Mouse (Mus musculus) liver (tissue): ENCODE measurements around the gene Ilkap.
A peak's percentile ranks its signal among the peaks of the same experiment; 100 is the strongest.

Experiments
- DNase-seq: peaks from one replicate; pipeline ENCODE4 v3.0.0-alpha.2; 2020; ENCODE audit warnings: mixed read lengths

The Ilkap gene

GRCm38 (mm10) chr1:91398260-91399062, at the start of gene Ilkap:
Gene Ilkap, minus strand, starts transcription at chr1:91398815.
- DNase-seq = peak; percentile 92

- no peak for DNase-seq
Measured at GRCm38 (mm10) chr1:91446511-91446910, 47.9 kb upstream of the Ilkap start.

GRCm38 (mm10) chr1:91446060-91446459, 47.4 kb upstream of the Ilkap start:
- peak; percentile 56 for DNase-seq

- no peak for DNase-seq
Measured at GRCm38 (mm10) chr1:91444841-91445830, 46.5 kb upstream of the Ilkap start.

- DNase-seq = no peak
Measured at GRCm38 (mm10) chr1:91442350-91442990, 43.9 kb upstream of the Ilkap start.

- DNase-seq = no peak
Measured at GRCm38 (mm10) chr1:91441855-91442254, 43.2 kb upstream of the Ilkap start.

GRCm38 (mm10) chr1:91439776-91440175, 41.2 kb upstream of the Ilkap start:
- DNase-seq = no peak

GRCm38 (mm10) chr1:91437573-91437972, 39.0 kb upstream of the Ilkap start:
- no peak for DNase-seq

- no peak for DNase-seq
Measured at GRCm38 (mm10) chr1:91437083-91437400, 38.4 kb upstream of the Ilkap start.

GRCm38 (mm10) chr1:91436380-91437082, 37.9 kb upstream of the Ilkap start:
- DNase-seq = no peak

- no peak for DNase-seq
Measured at GRCm38 (mm10) chr1:91435606-91436130, 37.1 kb upstream of the Ilkap start.

- DNase-seq = no peak
Measured at GRCm38 (mm10) chr1:91434905-91435304, 36.3 kb upstream of the Ilkap start.

GRCm38 (mm10) chr1:91430761-91431160, 32.1 kb upstream of the Ilkap start:
- DNase-seq = no peak

GRCm38 (mm10) chr1:91429212-91429611, 30.6 kb upstream of the Ilkap start:
- no peak for DNase-seq

GRCm38 (mm10) chr1:91428614-91429013, 30.0 kb upstream of the Ilkap start:
- peak; percentile 80 for DNase-seq

GRCm38 (mm10) chr1:91426397-91426796, 27.8 kb upstream of the Ilkap start:
- no peak for DNase-seq

- no peak for DNase-seq
Measured at GRCm38 (mm10) chr1:91420601-91421065, 22.0 kb upstream of the Ilkap start.

GRCm38 (mm10) chr1:91419862-91420600, 21.4 kb upstream of the Ilkap start:
- DNase-seq = no peak

GRCm38 (mm10) chr1:91417991-91418390, 19.4 kb upstream of the Ilkap start:
- no peak for DNase-seq

- no peak for DNase-seq
Measured at GRCm38 (mm10) chr1:91415311-91415710, 16.7 kb upstream of the Ilkap start.

GRCm38 (mm10) chr1:91414903-91415302, 16.3 kb upstream of the Ilkap start:
- DNase-seq = no peak
